Mouse (Mus musculus): ENCODE data around the gene Ryr1. TPM values are rescaled to one million over a fixed set of nuclear protein-coding genes. Genes with fewer than 3 reads are reported as not detected.

Gene Ryr1
- polyA plus RNA-seq, 1 experiment from 2014 or later: 0.24 TPM

- H3K27ac ChIP-seq: no peak overlapping the region
- WGBS: 88% methylated on average over 12 of the region's 12 CpGs
Measured at GRCm38 (mm10) chr7:29101286-29102017, 23.5 kb downstream of the Ryr1 start.

GRCm38 (mm10) chr7:29097131-29097530, 27.8 kb downstream of the Ryr1 start:
- H3K27ac ChIP-seq: no peak overlapping the region
- WGBS: 87% methylated on average over 16 of the region's 16 CpGs
- H3K4me1 ChIP-seq: no peaks in the 10 kb centered on the region
- H3K9me3 ChIP-seq: no peaks in the 10 kb centered on the region
- H3K9ac ChIP-seq: no peak overlapping the region
- no peak overlapping the region for H3K4me3 ChIP-seq
- no peak for ATAC-seq (ENCODE audit: borderline replicate concordance, extremely low read depth, low FRiP score, low TSS enrichment)
- H3K36me3 ChIP-seq: no peaks in the 10 kb centered on the region
- H3K4me2 ChIP-seq: no peak overlapping the region
- no peaks in the 10 kb centered on the region for H3K27me3 ChIP-seq

More at GRCm38 (mm10) chr7:29101286-29102017, 23.5 kb downstream of the Ryr1 start:
- Histone ChIP-seq H3K27me3 (no peaks in the 10 kb centered on the region), H3K4me2 (no peak overlapping the region), H3K4me1 (no peaks in the 10 kb centered on the region), H3K36me3 (no peaks in the 10 kb centered on the region), H3K4me3 (no peak overlapping the region), H3K9me3 (no peaks in the 10 kb centered on the region), H3K9ac (no peak overlapping the region)
- ATAC-seq (ENCODE audit: borderline replicate concordance, extremely low read depth, low FRiP score, low TSS enrichment): no peak

GRCm38 (mm10) chr7:29088817-29089216, 36.2 kb downstream of the Ryr1 start:
- no peak for ATAC-seq (ENCODE audit: borderline replicate concordance, extremely low read depth, low FRiP score, low TSS enrichment)
- H3K4me3 ChIP-seq: no peak overlapping the region
- no peak overlapping the region for H3K27ac ChIP-seq
- H3K4me1 ChIP-seq: no peaks in the 10 kb centered on the region
- 65% methylated on average over 6 of the region's 6 CpGs for WGBS
- H3K4me2 ChIP-seq: no peak overlapping the region
- no peaks in the 10 kb centered on the region for H3K27me3 ChIP-seq
- H3K9me3 ChIP-seq: no peaks in the 10 kb centered on the region
- H3K9ac ChIP-seq: no peak overlapping the region
- no peaks in the 10 kb centered on the region for H3K36me3 ChIP-seq

- Histone ChIP-seq H3K4me1 (no peaks in the 10 kb centered on the region), H3K36me3 (no peaks in the 10 kb centered on the region), H3K4me2 (no peak overlapping the region), H3K4me3 (no peak overlapping the region), H3K9me3 (no peaks in the 10 kb centered on the region), H3K9ac (no peak overlapping the region), H3K27me3 (no peaks in the 10 kb centered on the region), H3K27ac (no peak overlapping the region)
- no peak for ATAC-seq (ENCODE audit: borderline replicate concordance, extremely low read depth, low FRiP score, low TSS enrichment)
- 90% methylated on average over 10 of the region's 10 CpGs for WGBS
Measured at GRCm38 (mm10) chr7:29086902-29087301, 38.1 kb downstream of the Ryr1 start.

- Histone ChIP-seq H3K4me3 (no peak overlapping the region), H3K9ac (no peak overlapping the region), H3K4me2 (no peak overlapping the region), H3K9me3 (no peaks in the 10 kb centered on the region), H3K27me3 (no peaks in the 10 kb centered on the region), H3K27ac (no peak overlapping the region), H3K36me3 (no peaks in the 10 kb centered on the region), H3K4me1 (no peaks in the 10 kb centered on the region)
- WGBS: 82% methylated on average over 30 of the region's 30 CpGs
- 0 out of 2 replicates have a peak, but pooled peaks have one; percentile 52 for ATAC-seq (ENCODE audit: borderline replicate concordance, extremely low read depth, low FRiP score, low TSS enrichment)
Measured at GRCm38 (mm10) chr7:29085981-29086380, 39.0 kb downstream of the Ryr1 start.

GRCm38 (mm10) chr7:29084411-29084810, 40.6 kb downstream of the Ryr1 start:
- no peak for ATAC-seq (ENCODE audit: borderline replicate concordance, extremely low read depth, low FRiP score, low TSS enrichment)
- H3K4me1 ChIP-seq: no peaks in the 10 kb centered on the region
- H3K27me3 ChIP-seq: no peaks in the 10 kb centered on the region
- H3K36me3 ChIP-seq: no peaks in the 10 kb centered on the region
- no peak overlapping the region for H3K4me2 ChIP-seq
- no peaks in the 10 kb centered on the region for H3K9me3 ChIP-seq
- H3K4me3 ChIP-seq: no peak overlapping the region
- no peak overlapping the region for H3K27ac ChIP-seq
- WGBS: 77% methylated on average over 3 of the region's 3 CpGs
- no peak overlapping the region for H3K9ac ChIP-seq

GRCm38 (mm10) chr7:29079419-29079950, 45.5 kb downstream of the Ryr1 start:
- 68% methylated on average over 12 of the region's 12 CpGs for WGBS
- H3K4me2 ChIP-seq: no peak overlapping the region
- H3K9me3 ChIP-seq: no peaks in the 10 kb centered on the region
- H3K4me3 ChIP-seq: no peak overlapping the region
- no peaks in the 10 kb centered on the region for H3K4me1 ChIP-seq
- no peaks in the 10 kb centered on the region for H3K36me3 ChIP-seq
- no peak overlapping the region for H3K27ac ChIP-seq
- no peak overlapping the region for H3K9ac ChIP-seq
- no peak for ATAC-seq (ENCODE audit: borderline replicate concordance, extremely low read depth, low FRiP score, low TSS enrichment)
- H3K27me3 ChIP-seq: no peaks in the 10 kb centered on the region

GRCm38 (mm10) chr7:29076977-29077376, 48.0 kb downstream of the Ryr1 start:
- H3K4me2 ChIP-seq: no peak overlapping the region
- WGBS: 69% methylated on average over 9 of the region's 9 CpGs
- H3K36me3 ChIP-seq: no peaks in the 10 kb centered on the region
- no peaks in the 10 kb centered on the region for H3K4me1 ChIP-seq
- H3K9me3 ChIP-seq: no peaks in the 10 kb centered on the region
- peaks cover 11% of the 10 kb centered on the region for H3K27me3 ChIP-seq
- no peak overlapping the region for H3K27ac ChIP-seq
- no peak for ATAC-seq (ENCODE audit: borderline replicate concordance, extremely low read depth, low FRiP score, low TSS enrichment)
- no peak overlapping the region for H3K9ac ChIP-seq
- H3K4me3 ChIP-seq: no peak overlapping the region

GRCm38 (mm10) chr7:29075208-29075607, 49.8 kb downstream of the Ryr1 start:
- no peaks in the 10 kb centered on the region for H3K36me3 ChIP-seq
- H3K9ac ChIP-seq: no peak overlapping the region
- H3K27ac ChIP-seq: no peak overlapping the region
- peaks cover 26% of the 10 kb centered on the region for H3K27me3 ChIP-seq
- H3K9me3 ChIP-seq: no peaks in the 10 kb centered on the region
- H3K4me3 ChIP-seq: no peak overlapping the region
- peaks cover 5% of the 10 kb centered on the region for H3K4me1 ChIP-seq
- H3K4me2 ChIP-seq: no peak overlapping the region
- no peak for ATAC-seq (ENCODE audit: borderline replicate concordance, extremely low read depth, low FRiP score, low TSS enrichment)
- 63% methylated on average over 6 of the region's 6 CpGs for WGBS

- Histone ChIP-seq H3K27me3 (peaks cover 26% of the 10 kb centered on the region), H3K9ac (no peak overlapping the region), H3K4me2 (no peak overlapping the region), H3K4me3 (no peak overlapping the region), H3K27ac (no peak overlapping the region), H3K36me3 (no peaks in the 10 kb centered on the region), H3K4me1 (peaks cover 10% of the 10 kb centered on the region), H3K9me3 (no peaks in the 10 kb centered on the region)
- no peak for ATAC-seq (ENCODE audit: borderline replicate concordance, extremely low read depth, low FRiP score, low TSS enrichment)
- WGBS: 39% methylated on average over 11 of the region's 11 CpGs
Measured at GRCm38 (mm10) chr7:29072689-29073088, 52.3 kb downstream of the Ryr1 start.

GRCm38 (mm10) chr7:29071169-29071891, 53.6 kb downstream of the Ryr1 start:
- peak overlapping the region; percentile 21 for H3K4me3 ChIP-seq
- H3K27ac ChIP-seq: no peak overlapping the region
- no peaks in the 10 kb centered on the region for H3K9me3 ChIP-seq
- no peak overlapping the region for H3K9ac ChIP-seq
- no peak for ATAC-seq (ENCODE audit: borderline replicate concordance, extremely low read depth, low FRiP score, low TSS enrichment)
- H3K4me1 ChIP-seq: peaks cover 10% of the 10 kb centered on the region
- WGBS: 13% methylated on average over 42 of the region's 42 CpGs
- H3K36me3 ChIP-seq: no peaks in the 10 kb centered on the region
- peaks cover 26% of the 10 kb centered on the region for H3K27me3 ChIP-seq
- peak overlapping the region; percentile 53 for H3K4me2 ChIP-seq
